Mouse (Mus musculus) T-helper 1 cell (primary cell): ENCODE measurements around the gene Atg101.

Experiments
- in situ Hi-C: fragments of 300-600 bp; cut with MboI, MseI; formaldehyde crosslinking; loops from one replicate; pipeline ENCODE4 v1.15.1; 2025; ENCODE audit warnings: high pct_unique_total_duplicates

The Atg101 gene

GRCm38 (mm10) chr15:101253886-101254795 is 29.9 kb upstream of the Atg101 start, which contains the start of gene Nr4a1:
Gene Nr4a1 (plus strand): TSS chr15:101254269.
- in situ Hi-C loops: loop anchor here (10.0 to 25.0 kb wide), 3 partner anchors 529 to 1091 kb away; partner anchors contain the start of genes Galnt6 and Itgb7

DNA sequence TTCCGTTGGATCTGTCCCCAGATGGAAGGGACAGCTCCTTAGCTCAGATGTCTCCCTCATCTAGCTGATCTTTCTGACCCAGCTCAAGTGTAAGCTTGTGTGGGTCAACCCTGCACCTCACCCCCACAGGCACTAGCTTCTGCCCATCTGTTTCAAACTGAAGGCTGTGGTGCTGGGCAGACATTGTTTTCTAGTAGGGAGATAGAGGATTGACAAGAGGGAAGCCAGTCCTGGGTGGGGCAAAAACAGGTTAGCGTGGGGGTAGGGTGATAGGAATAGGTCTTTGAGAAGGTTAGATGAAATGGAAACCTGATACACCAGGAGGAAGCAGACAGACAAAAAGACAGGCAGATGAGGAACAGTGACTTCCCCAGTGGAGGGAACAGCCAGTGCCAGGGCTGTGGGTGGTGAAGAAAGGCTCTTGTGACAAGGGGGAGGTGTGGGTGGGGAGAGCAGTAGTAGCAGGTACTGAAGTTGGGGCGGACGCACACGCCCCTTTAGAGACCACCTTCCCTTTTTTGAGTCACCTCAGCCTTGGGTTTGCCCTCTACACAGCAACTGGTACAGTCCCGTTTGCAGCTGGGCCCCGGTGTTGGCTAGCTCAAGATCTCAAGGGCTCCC is 28.1 kb upstream of the Atg101 start:
- in situ Hi-C loops: loop anchor here (10.0 to 25.0 kb wide), 3 partner anchors 531 to 1089 kb away; partner anchors contain the start of genes Galnt6 and Itgb7

- in situ Hi-C loops: loop anchor here (10.0 to 25.0 kb wide), 3 partner anchors 532 to 1088 kb away; partner anchors contain the start of genes Galnt6 and Itgb7
Observed at GRCm38 (mm10) chr15:101256463-101257206, 27.4 kb upstream of the Atg101 start.

- in situ Hi-C loops: loop anchor here (10.0 to 25.0 kb wide), 3 partner anchors 534 to 1086 kb away; partner anchors contain the start of genes Galnt6 and Itgb7
Observed at GRCm38 (mm10) chr15:101258420-101258819, 25.7 kb upstream of the Atg101 start.

DNA sequence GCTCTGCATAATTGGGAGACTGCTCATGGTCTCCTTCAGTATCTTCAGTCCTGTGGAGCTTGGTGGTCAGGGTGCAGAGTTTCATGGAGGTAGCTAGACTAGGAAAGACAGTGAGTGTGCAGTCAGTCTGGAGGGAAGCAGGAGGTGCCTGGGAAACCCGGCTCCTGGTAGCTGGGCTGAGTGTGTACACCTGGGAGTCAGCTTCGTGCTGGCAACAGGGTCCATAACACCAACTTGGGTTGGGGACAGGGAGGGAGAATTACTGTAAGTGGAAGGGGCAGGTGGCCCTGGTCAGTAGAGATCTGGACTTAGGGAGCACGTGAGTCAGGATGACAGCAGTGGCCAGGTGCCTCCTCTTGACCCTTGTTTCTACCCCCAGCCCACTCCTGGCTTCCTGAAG is 24.1 kb upstream of the Atg101 start:
- in situ Hi-C loops: loop anchor here (10.0 to 25.0 kb wide), 3 partner anchors 535 to 1085 kb away; partner anchors contain the start of genes Galnt6 and Itgb7

DNA sequence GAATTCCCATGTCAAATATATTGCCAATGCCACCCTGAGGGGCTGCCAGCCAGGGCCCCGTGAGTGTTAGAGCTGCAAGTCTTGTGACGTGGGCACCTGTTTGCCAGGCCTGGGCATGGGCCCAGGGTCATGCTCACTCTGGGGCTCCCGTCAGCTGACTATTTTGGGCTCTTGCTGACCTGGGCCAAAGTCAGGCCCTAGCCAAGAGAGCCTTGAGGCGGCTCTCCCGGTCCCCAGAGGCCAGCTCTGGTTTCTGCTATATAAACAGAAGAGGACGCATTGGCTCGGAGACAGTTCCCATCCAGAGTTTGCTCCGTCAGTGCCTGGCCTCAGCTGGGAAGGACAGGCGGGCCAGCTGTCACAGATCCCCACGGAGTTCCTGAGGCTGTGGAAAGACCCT is 23.7 kb upstream of the Atg101 start:
- in situ Hi-C loops: loop anchor here (25.0 kb wide), 1 partner anchor 977 kb away; the partner anchor contains the start of gene Itgb7

- in situ Hi-C loops: loop anchor here (25.0 kb wide), 1 partner anchor 976 kb away; the partner anchor contains the start of gene Itgb7
Observed at GRCm38 (mm10) chr15:101260874-101261622, 23.0 kb upstream of the Atg101 start.

DNA sequence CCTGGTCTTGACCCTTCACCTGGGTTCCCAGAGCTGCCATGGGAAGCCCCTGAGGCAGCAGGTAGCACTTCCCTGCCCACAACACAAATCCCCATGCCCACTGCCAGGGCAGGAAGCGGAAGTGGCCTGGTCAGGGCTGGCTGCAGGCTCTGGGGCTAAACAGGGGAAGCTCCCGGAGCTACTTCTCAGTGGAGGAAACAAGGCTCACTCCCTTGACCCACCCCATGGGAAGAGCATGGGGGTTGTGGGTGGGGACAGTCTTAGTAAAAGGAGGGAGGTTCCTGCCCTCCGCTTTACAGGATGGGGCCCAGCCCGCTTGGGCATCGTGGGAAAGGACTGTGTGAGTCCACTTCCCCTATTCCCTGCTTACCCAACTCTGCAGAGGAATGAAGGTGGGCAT is 21.6 kb upstream of the Atg101 start:
- in situ Hi-C loops: loop anchor here (25.0 kb wide), 1 partner anchor 975 kb away; the partner anchor contains the start of gene Itgb7

GRCm38 (mm10) chr15:101266132-101266963 is 17.7 kb upstream of the Atg101 start:
- in situ Hi-C loops: loop anchor here (25.0 kb wide), 1 partner anchor 971 kb away; the partner anchor contains the start of gene Itgb7

GRCm38 (mm10) chr15:101267053-101268032 is 16.7 kb upstream of the Atg101 start:
- in situ Hi-C loops: loop anchor here (25.0 kb wide), 1 partner anchor 970 kb away; the partner anchor contains the start of gene Itgb7

- in situ Hi-C loops: loop anchor here (10.0 to 25.0 kb wide), 2 partner anchors 967 to 1215 kb away; partner anchors contain the start of gene Itgb7
Observed at GRCm38 (mm10) chr15:101270101-101270820, 13.8 kb upstream of the Atg101 start.

DNA sequence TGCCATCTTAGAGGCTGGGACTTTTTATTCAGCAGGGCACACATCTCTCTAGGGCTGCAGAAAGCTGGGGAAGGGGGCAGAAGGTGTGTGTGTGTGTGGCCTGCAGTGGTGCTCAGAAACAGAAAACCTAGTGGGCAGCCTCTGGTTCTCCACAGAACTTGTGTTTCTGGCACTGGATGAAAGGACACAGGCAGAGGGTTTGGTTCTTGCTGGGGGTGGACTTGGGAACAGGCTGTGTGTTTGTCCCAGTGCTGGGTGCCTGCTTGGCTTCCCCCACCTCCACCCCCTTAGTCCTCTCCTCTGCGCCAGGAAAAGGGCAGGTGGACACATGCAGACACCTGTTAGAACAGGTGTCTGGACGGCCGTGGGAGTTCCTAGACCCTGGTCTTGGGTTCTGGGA is 13.0 kb upstream of the Atg101 start:
- in situ Hi-C loops: loop anchor here (10.0 to 25.0 kb wide), 2 partner anchors 966 to 1216 kb away; partner anchors contain the start of gene Itgb7

DNA sequence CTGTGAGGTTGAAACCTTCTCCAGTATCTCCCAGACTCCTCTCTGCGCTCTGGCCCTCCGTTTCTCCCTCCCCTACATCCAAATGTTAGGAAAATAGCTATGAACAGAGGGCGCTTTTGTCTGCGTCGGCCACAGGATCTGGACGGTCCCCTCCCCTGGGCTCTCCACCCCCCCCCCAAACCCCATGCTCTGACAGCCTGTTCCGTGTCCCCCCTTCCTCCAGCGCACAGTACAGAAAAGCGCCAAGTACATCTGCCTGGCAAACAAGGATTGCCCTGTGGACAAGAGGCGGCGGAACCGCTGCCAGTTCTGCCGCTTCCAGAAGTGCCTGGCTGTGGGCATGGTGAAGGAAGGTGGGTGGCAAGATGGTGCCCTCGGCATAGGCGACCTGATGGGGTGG is 12.6 kb upstream of the Atg101 start:
- in situ Hi-C loops: loop anchor here (10.0 to 25.0 kb wide), 2 partner anchors 966 to 1217 kb away; partner anchors contain the start of gene Itgb7

DNA sequence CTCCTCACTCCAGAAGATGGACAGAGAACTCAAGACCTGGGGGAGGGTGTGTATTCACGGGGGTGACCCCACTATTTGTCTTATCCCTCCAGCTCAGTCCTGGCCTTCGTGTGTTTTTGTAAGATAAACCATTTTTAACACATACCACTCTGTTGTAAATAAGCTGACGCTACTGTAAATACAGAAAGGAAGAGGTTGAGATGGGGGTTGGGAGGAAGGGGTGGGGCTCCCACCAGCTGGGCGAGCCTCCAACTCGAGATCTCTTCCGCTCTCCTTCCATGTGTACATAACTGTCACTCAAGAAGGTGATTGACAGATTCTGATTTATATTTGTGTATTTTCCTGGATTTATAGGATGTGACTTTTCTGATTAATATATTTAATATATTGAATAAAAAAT is 9.7 kb upstream of the Atg101 start:
- in situ Hi-C loops: loop anchor here (10.0 to 25.0 kb wide), 2 partner anchors 963 to 1220 kb away; partner anchors contain the start of gene Itgb7

DNA sequence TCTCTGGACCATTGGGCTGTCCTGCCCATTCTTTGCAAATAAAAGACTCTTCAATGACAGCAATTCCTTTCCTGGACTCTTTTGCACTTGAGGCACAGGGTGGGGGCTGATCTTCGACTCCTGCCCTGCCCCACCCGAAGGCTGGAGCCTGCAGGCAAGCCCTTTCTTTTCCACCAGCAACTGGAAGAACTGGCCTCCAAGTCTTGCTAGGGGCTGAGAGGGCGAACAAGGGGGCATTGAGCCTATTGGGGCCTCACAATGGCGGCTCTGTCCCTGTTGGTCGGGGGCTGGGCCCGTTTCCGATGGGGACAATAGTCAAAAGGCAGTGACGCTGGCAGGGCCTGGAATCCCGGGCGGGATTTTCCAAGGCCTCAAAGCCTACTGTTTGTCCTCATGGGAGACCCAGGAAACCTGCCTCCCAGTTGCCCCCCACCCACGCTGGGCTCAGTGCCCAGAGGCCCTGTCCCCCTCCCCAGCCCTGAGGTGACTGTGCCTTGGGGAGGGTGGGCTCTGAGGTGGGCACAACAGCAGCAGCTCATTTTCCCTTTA is 6.6 kb upstream of the Atg101 start:
- in situ Hi-C loops: loop anchor here (5.0 to 10.0 kb wide), 2 partner anchors 35 to 1223 kb away; no protein-coding TSS in a partner anchor

- in situ Hi-C loops: loop anchor here (5.0 to 10.0 kb wide), 2 partner anchors 36 to 1224 kb away; no protein-coding TSS in a partner anchor
Observed at GRCm38 (mm10) chr15:101278589-101278988, 5.5 kb upstream of the Atg101 start.
